Mouse (Mus musculus) liver, embryonic 14.5 days (tissue): ENCODE measurements around the gene Tex19.2.

ENCODE experiments used
- CTCF ChIP-seq: IDR thresholded peaks from 2 replicates; pipeline ENCODE4 v1.5.1; 2016; ENCODE audit warnings: antibody characterized with exemption, low read depth, control low read depth
- EP300 ChIP-seq: IDR thresholded peaks from 2 replicates; pipeline ENCODE4 v1.6.1; 2016; ENCODE audit warnings: antibody characterized with exemption, low read depth

- TF ChIP-seq EP300 (no peak), CTCF (no peak)
These were observed 8.5 kb downstream of the Tex19.2 start for GRCm38 (mm10) chr11:121109986-121110385.
